Mouse (Mus musculus) G1E (cell line): ENCODE data around the gene Pard3b. TPM values are rescaled to one million over a fixed set of nuclear protein-coding genes. Genes with fewer than 3 reads are reported as not detected.

Experiments
- ATAC-seq: 2 replicates; pipeline ENCODE4 v1.8.0; 2016; ENCODE audit warnings: mild to moderate bottlenecking; ENCODE audit not compliant: insufficient number of reproducible peaks, poor library complexity, low FRiP score, severe bottlenecking; ENCODE audit errors: extremely low read depth
- DNase-seq: peaks from one replicate; pipeline ENCODE4 v3.0.0; 2012; ENCODE audit warnings: low spot score
- H3K27me3 ChIP-seq: 2 replicates; pipeline ENCODE4 v1.6.1; 2012; ENCODE audit warnings: mild to moderate bottlenecking, low read length, inconsistent platforms; ENCODE audit not compliant: insufficient read depth
- H3K36me3 ChIP-seq: replicated peaks from 2 replicates; pipeline ENCODE3; 2012; ENCODE audit warnings: mild to moderate bottlenecking, inconsistent platforms
- H3K4me1 ChIP-seq: 2 replicates; pipeline ENCODE4 v1.6.1; 2012; ENCODE audit warnings: low read depth, low read length, inconsistent platforms, mixed read lengths; ENCODE audit not compliant: insufficient read depth
- H3K4me3 ChIP-seq: 2 replicates; pipeline ENCODE4 v1.5.1; 2012; ENCODE audit warnings: low read depth, mild to moderate bottlenecking, inconsistent platforms, low read length, moderate library complexity, mixed read lengths
- H3K9me3 ChIP-seq: replicated peaks from 2 replicates; pipeline ENCODE4 v1.6.1; 2012; ENCODE audit warnings: inconsistent platforms
- CTCF ChIP-seq: IDR thresholded peaks from 2 replicates; pipeline ENCODE4 v1.5.1; 2012; ENCODE audit warnings: low read depth, low read length, inconsistent platforms, mixed read lengths
- GATA1 ChIP-seq: IDR thresholded peaks from 2 replicates; pipeline ENCODE4 v1.6.1; 2012; ENCODE audit warnings: borderline replicate concordance, low read length, inconsistent platforms, mixed read lengths
- GATA2 ChIP-seq: IDR thresholded peaks from 2 replicates; pipeline ENCODE4 v1.6.1; 2012; ENCODE audit warnings: low read depth, low read length, inconsistent platforms, borderline replicate concordance
- POLR2AphosphoS5 ChIP-seq: IDR thresholded peaks from 2 replicates; pipeline ENCODE4 v1.6.1; 2012; ENCODE audit warnings: low read depth, low read length, inconsistent platforms; ENCODE audit not compliant: insufficient replicate concordance
- TAL1 ChIP-seq: conservative IDR thresholded peaks from 2 replicates; pipeline ENCODE4 v1.6.1; 2012; ENCODE audit warnings: low read depth, low read length, inconsistent platforms, mixed read lengths
- polyA plus RNA-seq: library from polyadenylated mRNA; stranded (reverse); fragments of >175 nt; gene quantifications from 2 replicates; pipeline ENCODE4 v1.2.3, GENCODE M21; 2012
- total RNA-seq, 2 experiments: library from RNA; stranded (forward) in 1 of 2; stranded (reverse) in 1 of 2; fragments of 200-1000 nt in 1 of 2; fragments of >200 nt in 1 of 2; fragmentation: Nextera tagmentation in 1 of 2; gene quantifications; 2 replicates each; pipeline ENCODE4 v1.2.3; 2014 to 2017

Gene Pard3b
- total and polyA plus RNA-seq, 3 experiments, result 0.33 TPM; not detected in 2

DNA sequence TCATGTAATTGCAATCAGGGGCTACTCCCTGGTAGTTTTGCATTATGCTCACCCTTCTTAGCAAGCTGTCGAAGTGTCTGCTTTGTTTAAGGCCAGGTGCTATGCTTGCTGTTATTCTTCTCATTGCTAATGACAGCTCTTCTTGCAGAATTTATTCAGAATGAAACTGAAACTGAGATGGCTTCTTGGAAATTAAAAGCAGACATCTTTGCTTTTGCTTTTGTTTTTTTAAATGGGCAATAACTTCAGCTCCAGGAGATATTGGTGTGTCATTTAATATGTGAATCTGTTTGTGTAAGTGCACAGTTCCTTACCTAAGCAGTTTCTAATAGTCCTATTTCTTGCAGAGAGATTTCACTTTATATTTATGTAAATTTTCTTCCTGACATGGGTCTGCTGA, 562.3 kb downstream of the Pard3b start:
- no peak for DNase-seq
- H3K27me3 ChIP-seq, result no peaks in the 10 kb centered on the region; the same call in 1 of the 2 replicates

DNA sequence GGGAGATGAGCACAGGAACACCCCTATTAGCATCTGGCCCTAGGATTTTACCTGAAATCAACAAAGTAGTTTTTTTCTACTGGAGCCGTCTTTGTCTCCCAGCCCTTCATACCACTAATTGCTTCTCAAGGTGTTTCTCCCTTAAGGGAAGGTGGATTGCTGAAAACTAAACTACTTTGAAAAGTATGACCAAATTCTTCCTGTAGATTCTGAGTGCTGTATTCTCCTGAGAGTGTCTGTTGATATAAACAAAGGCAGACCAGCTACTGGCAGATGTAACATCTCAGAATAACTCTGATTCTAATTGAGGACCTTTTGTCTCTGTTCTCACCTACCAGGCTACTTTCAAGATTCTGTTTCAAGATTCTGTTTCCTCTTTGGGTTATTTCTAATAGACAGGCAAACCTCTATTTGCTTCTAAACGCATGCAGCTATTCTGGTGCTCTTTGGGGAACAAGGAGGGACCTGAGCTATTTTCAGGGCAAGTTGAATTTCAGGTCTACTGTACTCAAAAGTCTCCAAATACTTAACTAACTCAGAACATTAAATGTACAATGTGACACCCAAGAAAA, 563.1 kb downstream of the Pard3b start:
- no peak overlapping the region for H3K4me3 ChIP-seq
- H3K27me3 ChIP-seq, result no peaks in the 10 kb centered on the region; the same call in 1 of the 2 replicates
- ATAC-seq, result no peak
- no peaks in the 10 kb centered on the region for H3K36me3 ChIP-seq
- no peaks in the 10 kb centered on the region for H3K9me3 ChIP-seq
- no peaks in the 10 kb centered on the region for H3K4me1 ChIP-seq
- no peak for TF ChIP-seq GATA1
- no peak for TF ChIP-seq POLR2AphosphoS5
- no peak for TF ChIP-seq CTCF
- no peak for TF ChIP-seq TAL1
- TF ChIP-seq GATA2, result no peak
- DNase-seq, result no peak

More for the DNA sequence above, 562.3 kb downstream of the Pard3b start:
- Histone ChIP-seq H3K4me3 (no peak overlapping the region), H3K36me3 (no peaks in the 10 kb centered on the region), H3K4me1 (no peaks in the 10 kb centered on the region), H3K9me3 (no peaks in the 10 kb centered on the region)
- ATAC-seq, result no peak
- TF ChIP-seq GATA1 (no peak), TAL1 (no peak), CTCF (no peak), POLR2AphosphoS5 (no peak), GATA2 (no peak)

DNA sequence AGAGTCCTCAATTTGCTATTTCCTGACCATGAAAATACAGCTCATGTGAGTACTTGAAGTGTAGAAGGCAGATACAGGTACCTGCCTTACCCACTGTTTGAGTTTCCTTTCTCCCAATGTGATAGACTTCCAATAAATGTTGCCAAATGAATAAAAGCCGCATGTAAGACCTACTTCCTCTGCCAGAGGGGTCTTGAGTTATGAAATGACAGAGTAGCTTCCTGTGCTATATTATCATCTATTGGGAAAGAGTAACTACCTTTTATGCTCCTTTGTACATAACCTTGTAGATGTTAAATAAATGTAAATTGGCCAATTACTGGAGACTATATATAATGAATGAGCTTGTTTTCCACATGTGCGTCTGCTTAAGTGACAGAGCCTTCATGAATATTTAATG, 574.7 kb downstream of the Pard3b start:
- 0 out of 2 replicates have a peak, but pooled peaks cover 2% of the 10 kb centered on the region for H3K27me3 ChIP-seq
- H3K9me3 ChIP-seq, result no peaks in the 10 kb centered on the region
- H3K36me3 ChIP-seq, result no peaks in the 10 kb centered on the region
- H3K4me1 ChIP-seq, result no peaks in the 10 kb centered on the region
- H3K4me3 ChIP-seq, result no peak overlapping the region
- ATAC-seq (no peak), DNase-seq (no peak)
- TF ChIP-seq CTCF (no peak), POLR2AphosphoS5 (no peak), GATA2 (no peak), GATA1 (no peak), TAL1 (no peak)

DNA sequence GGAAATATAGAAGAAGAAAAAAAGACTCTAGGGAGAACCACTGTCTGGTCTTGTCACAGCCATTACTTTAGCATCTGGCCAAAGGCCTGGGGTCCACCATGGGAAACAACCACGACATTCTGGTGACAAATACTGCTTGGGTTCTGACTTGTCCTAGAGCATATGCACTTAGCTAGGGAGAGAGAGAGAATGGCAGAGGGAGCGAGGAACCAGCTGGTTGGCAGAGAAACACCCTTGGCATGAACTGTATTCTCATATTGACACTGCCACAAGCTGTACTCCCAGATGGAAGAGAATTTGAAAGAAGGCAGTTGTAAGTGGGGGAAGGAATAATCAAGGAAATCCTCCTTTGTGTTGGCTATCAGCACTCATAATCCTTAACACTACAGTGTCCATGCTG, 577.2 kb downstream of the Pard3b start:
- no peak for ATAC-seq
- DNase-seq, result no peak
- no peak overlapping the region for H3K4me3 ChIP-seq
- H3K4me1 ChIP-seq, result no peaks in the 10 kb centered on the region
- TF ChIP-seq CTCF, result no peak
- no peak for TF ChIP-seq GATA1
- no peak for TF ChIP-seq POLR2AphosphoS5
- TF ChIP-seq TAL1, result no peak
- H3K9me3 ChIP-seq, result no peaks in the 10 kb centered on the region
- H3K27me3 ChIP-seq, result 0 out of 2 replicates have a peak, but pooled peaks cover 2% of the 10 kb centered on the region
- H3K36me3 ChIP-seq, result no peaks in the 10 kb centered on the region

DNA sequence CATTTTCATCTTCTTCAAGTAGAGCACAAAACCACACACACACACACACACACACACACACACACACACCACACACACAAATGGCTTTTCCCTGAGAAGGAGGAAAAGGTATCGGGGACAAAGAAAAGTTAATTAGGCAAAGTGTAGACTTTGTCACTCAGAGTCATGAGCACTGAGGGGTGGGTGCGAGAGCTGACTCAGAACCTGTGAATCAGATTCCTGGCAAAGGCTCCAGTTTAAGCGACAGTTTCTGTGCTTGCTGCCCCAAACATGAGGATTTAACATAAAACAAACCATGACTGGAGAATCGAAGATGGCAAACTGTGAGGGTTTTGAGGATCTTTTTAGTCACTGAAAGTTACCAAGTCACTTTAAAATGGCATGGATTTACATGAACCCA, 577.9 kb downstream of the Pard3b start:
- Histone ChIP-seq H3K36me3 (no peaks in the 10 kb centered on the region), H3K9me3 (no peaks in the 10 kb centered on the region), H3K4me3 (no peak overlapping the region), H3K4me1 (no peaks in the 10 kb centered on the region), H3K27me3 (0 out of 2 replicates have a peak, but pooled peaks cover 2% of the 10 kb centered on the region)
- DNase-seq, result no peak
- no peak for TF ChIP-seq TAL1
- no peak for TF ChIP-seq GATA2
- no peak for TF ChIP-seq CTCF
- TF ChIP-seq GATA1, result no peak
- TF ChIP-seq POLR2AphosphoS5, result no peak
- no peak for ATAC-seq

DNA sequence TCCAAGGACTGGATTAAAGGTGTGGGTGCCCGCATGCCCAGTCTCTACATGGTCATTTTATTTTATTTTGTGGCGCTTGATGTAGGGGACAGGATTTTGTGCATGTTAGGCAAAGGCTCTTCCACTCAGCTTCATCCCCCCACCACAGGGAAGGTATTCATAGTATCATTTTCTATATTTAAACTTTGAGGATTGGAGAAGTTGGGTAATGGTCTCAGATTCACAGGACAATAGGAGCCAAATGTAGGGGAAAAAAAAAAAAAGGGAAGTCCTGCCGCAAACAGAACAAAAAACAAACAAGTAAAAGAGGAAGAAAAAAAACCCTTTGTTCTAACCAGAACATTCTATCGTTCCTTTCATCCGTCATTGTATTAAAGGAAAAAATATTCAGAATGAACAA, 590.5 kb downstream of the Pard3b start:
- H3K36me3 ChIP-seq, result no peaks in the 10 kb centered on the region
- H3K27me3 ChIP-seq, result no peaks in the 10 kb centered on the region
- no peak for TF ChIP-seq GATA2
- TF ChIP-seq CTCF, result no peak
- TF ChIP-seq GATA1, result no peak
- no peak for TF ChIP-seq TAL1
- no peak for TF ChIP-seq POLR2AphosphoS5
- ATAC-seq, result no peak
- DNase-seq, result no peak
- no peaks in the 10 kb centered on the region for H3K4me1 ChIP-seq
- no peak overlapping the region for H3K4me3 ChIP-seq
- H3K9me3 ChIP-seq, result no peaks in the 10 kb centered on the region

DNA sequence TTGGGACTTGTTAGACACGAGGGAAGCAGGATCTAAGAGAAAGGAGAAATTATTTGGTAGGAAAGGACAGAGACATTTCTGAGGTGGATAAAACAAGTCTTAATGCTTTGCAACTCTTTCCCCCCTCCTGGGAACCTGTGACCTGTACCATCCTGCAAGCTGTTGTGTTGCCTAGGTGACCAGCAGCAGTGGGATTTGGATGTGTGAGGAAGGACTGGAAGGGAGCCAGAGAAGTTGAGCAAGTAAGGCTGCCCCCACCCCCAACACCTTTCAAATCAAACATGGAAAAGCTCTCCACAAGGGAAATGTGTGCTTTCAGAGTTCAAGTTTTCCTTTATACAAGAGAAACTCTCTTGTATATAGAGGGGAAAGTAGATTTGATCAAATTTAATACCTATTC, 595.4 kb downstream of the Pard3b start:
- DNase-seq (no peak), ATAC-seq (no peak)
- no peaks in the 10 kb centered on the region for H3K4me1 ChIP-seq
- H3K27me3 ChIP-seq, result no peaks in the 10 kb centered on the region
- TF ChIP-seq GATA2 (no peak), CTCF (no peak), GATA1 (no peak), TAL1 (no peak), POLR2AphosphoS5 (no peak)
- no peak overlapping the region for H3K4me3 ChIP-seq
- H3K36me3 ChIP-seq, result no peaks in the 10 kb centered on the region
- H3K9me3 ChIP-seq, result no peaks in the 10 kb centered on the region
